Mouse (Mus musculus) kidney, embryonic 14.5 days (tissue): ENCODE results near the gene 1700008O03Rik. TPM values are rescaled to one million over a fixed set of nuclear protein-coding genes. Genes with fewer than 3 reads are reported as not detected.

Experiments
- ATAC-seq: fragments of 200-750 bp; cut with Nextera tagmentation; 2 replicates; pipeline ENCODE4 v1.8.0; 2017; ENCODE audit warnings: moderate number of reproducible peaks, mild to moderate bottlenecking, moderate TSS enrichment, moderate library complexity; ENCODE audit not compliant: low FRiP score, low TSS enrichment
- H3K27ac ChIP-seq: fragments of 300-500 bp; sonication (generic); 2 replicates; pipeline ENCODE4 v1.5.1; 2014; ENCODE audit warnings: low read depth, mild to moderate bottlenecking, low read length, moderate library complexity, mixed read lengths
- H3K27me3 ChIP-seq: fragments of 300-500 bp; sonication (generic); 2 replicates; pipeline ENCODE4 v1.6.1; 2014; ENCODE audit warnings: mild to moderate bottlenecking, low read length; ENCODE audit not compliant: control insufficient read depth, insufficient read depth
- H3K36me3 ChIP-seq: fragments of 300-500 bp; sonication (generic); 2 replicates; pipeline ENCODE4 v1.6.1; 2014; ENCODE audit warnings: low read length, mixed read lengths; ENCODE audit not compliant: control insufficient read depth, insufficient read depth
- H3K4me1 ChIP-seq: fragments of 300-500 bp; sonication (generic); 2 replicates; pipeline ENCODE4 v1.6.1; 2014; ENCODE audit warnings: low read length, mixed read lengths; ENCODE audit not compliant: control insufficient read depth, insufficient read depth
- H3K4me2 ChIP-seq: fragments of 300-500 bp; sonication (generic); replicated peaks from 2 replicates; pipeline ENCODE4 v1.6.1; 2014; ENCODE audit warnings: low read depth, mild to moderate bottlenecking, low read length
- H3K4me3 ChIP-seq: fragments of 300-500 bp; sonication (generic); 2 replicates; pipeline ENCODE4 v1.5.1; 2014; ENCODE audit warnings: mild to moderate bottlenecking, low read length
- H3K9ac ChIP-seq: fragments of 300-500 bp; sonication (generic); 2 replicates; pipeline ENCODE4 v1.6.1; 2014; ENCODE audit warnings: low read depth, mild to moderate bottlenecking, low read length, moderate library complexity
- H3K9me3 ChIP-seq: fragments of 300-500 bp; sonication (generic); 2 replicates; pipeline ENCODE4 v1.6.1; 2016; ENCODE audit warnings: low read length; ENCODE audit not compliant: control insufficient read depth
- WGBS: fragments of 180-500 bp; shearing (Covaris S2); extraction: QIAGEN DNeasy Blood & Tissue Kit; methylation state at CpG from one replicate; pipeline ENCODE4 v1.1.7; 2014; 5-methylcytosine and 5-hydroxymethylcytosine counted together
- polyA plus RNA-seq: library from polyadenylated mRNA; unstranded; fragments of >200 nt; fragmentation: Nextera tagmentation; extraction: Ambion mirVana; gene quantifications from 2 replicates; pipeline ENCODE4 v1.2.1, GENCODE M21; 2014

The 1700008O03Rik gene
- 1.0 and 1.5 TPM in 2 replicates for polyA plus RNA-seq

GRCm38 (mm10) chr7:44385720-44386119 is at the start of gene 1700008O03Rik:
Gene 1700008O03Rik (minus strand): TSS chr7:44385820.
- no peaks in the 10 kb centered on the region for H3K27me3 ChIP-seq
- 81% methylated on average over 12 of the region's 12 CpGs for WGBS
- H3K9me3 ChIP-seq: no peaks in the 10 kb centered on the region
- H3K27ac ChIP-seq: no peak within 1 kb of the TSS
- no peak for ATAC-seq
- H3K9ac ChIP-seq: peak within 1 kb of the TSS; percentile 47; the same call in 1 of the 2 replicates
- H3K4me2 ChIP-seq: peak within 1 kb of the TSS; percentile 74
- peaks cover 2% of the 10 kb centered on the region; the same call in 1 of the 2 replicates for H3K4me1 ChIP-seq
- H3K36me3 ChIP-seq: no peaks in the 10 kb centered on the region
- H3K4me3 ChIP-seq: peak within 1 kb of the TSS; percentile 44

GRCm38 (mm10) chr7:44434089-44434488 is 48.5 kb upstream of the 1700008O03Rik start:
- no peak overlapping the region for H3K27ac ChIP-seq
- 47% methylated on average over 9 of the region's 9 CpGs for WGBS
- H3K27me3 ChIP-seq: peaks cover 35% of the 10 kb centered on the region
- ATAC-seq: no peak
- 0 out of 2 replicates have a peak, but pooled peaks cover 5% of the 10 kb centered on the region for H3K4me1 ChIP-seq
- no peak overlapping the region for H3K9ac ChIP-seq
- no peak overlapping the region for H3K4me3 ChIP-seq
- no peaks in the 10 kb centered on the region for H3K9me3 ChIP-seq
- H3K36me3 ChIP-seq: no peaks in the 10 kb centered on the region
- H3K4me2 ChIP-seq: no peak overlapping the region

GRCm38 (mm10) chr7:44433371-44433770 is 47.8 kb upstream of the 1700008O03Rik start:
- H3K4me1 ChIP-seq: 0 out of 2 replicates have a peak, but pooled peaks cover 7% of the 10 kb centered on the region
- no peaks in the 10 kb centered on the region for H3K36me3 ChIP-seq
- peak; percentile 70 for ATAC-seq
- H3K27me3 ChIP-seq: peaks cover 40% of the 10 kb centered on the region
- no peak overlapping the region for H3K27ac ChIP-seq
- no peak overlapping the region for H3K4me3 ChIP-seq
- H3K9me3 ChIP-seq: no peaks in the 10 kb centered on the region
- H3K9ac ChIP-seq: no peak overlapping the region
- WGBS: 2% methylated on average over 7 of the region's 7 CpGs
- H3K4me2 ChIP-seq: no peak overlapping the region

GRCm38 (mm10) chr7:44432550-44432949 is 46.9 kb upstream of the 1700008O03Rik start:
- WGBS: 66% methylated on average over 6 of the region's 6 CpGs
- Histone ChIP-seq H3K27ac (no peak overlapping the region), H3K27me3 (peaks cover 44% of the 10 kb centered on the region)

GRCm38 (mm10) chr7:44429534-44430488 is 44.2 kb upstream of the 1700008O03Rik start:
- Histone ChIP-seq H3K4me3 (peak overlapping the region; percentile 47), H3K4me1 (0 out of 2 replicates have a peak, but pooled peaks cover 7% of the 10 kb centered on the region), H3K27ac (no peak overlapping the region), H3K4me2 (peak overlapping the region; percentile 91), H3K9me3 (no peaks in the 10 kb centered on the region), H3K27me3 (peaks cover 53% of the 10 kb centered on the region), H3K9ac (no peak overlapping the region; the same call in 1 of the 2 replicates), H3K36me3 (no peaks in the 10 kb centered on the region)
- WGBS: 3% methylated on average over 30 of the region's 32 CpGs
- ATAC-seq: 0 out of 2 replicates have a peak, but pooled peaks have one; percentile 11

More at GRCm38 (mm10) chr7:44432550-44432949, 46.9 kb upstream of the 1700008O03Rik start:
- no peaks in the 10 kb centered on the region for H3K9me3 ChIP-seq
- no peak overlapping the region for H3K4me2 ChIP-seq
- no peak for ATAC-seq
- H3K9ac ChIP-seq: no peak overlapping the region
- no peaks in the 10 kb centered on the region for H3K36me3 ChIP-seq
- H3K4me1 ChIP-seq: 0 out of 2 replicates have a peak, but pooled peaks cover 7% of the 10 kb centered on the region
- H3K4me3 ChIP-seq: no peak overlapping the region

- H3K4me3 ChIP-seq: peak within 1 kb of the TSS; percentile 47
- no peaks in the 10 kb centered on the region for H3K36me3 ChIP-seq
- peaks cover 53% of the 10 kb centered on the region for H3K27me3 ChIP-seq
- ATAC-seq: peak; percentile 40; the same call in 1 of the 2 replicates
- H3K4me2 ChIP-seq: peak within 1 kb of the TSS; percentile 91
- H3K9me3 ChIP-seq: no peaks in the 10 kb centered on the region
- 0 out of 2 replicates have a peak, but pooled peaks cover 7% of the 10 kb centered on the region for H3K4me1 ChIP-seq
- peak within 1 kb of the TSS; percentile 44 for H3K9ac ChIP-seq
- under 1% methylated on average over 37 of the region's 69 CpGs for WGBS
- H3K27ac ChIP-seq: no peak within 1 kb of the TSS
Measured at GRCm38 (mm10) chr7:44428968-44429521, 43.4 kb upstream of the 1700008O03Rik start, which contains the start of gene Lrrc4b. Gene Lrrc4b (plus strand): TSS chr7:44429018.

GRCm38 (mm10) chr7:44428171-44428950 is 42.7 kb upstream of the 1700008O03Rik start:
- H3K9me3 ChIP-seq: no peaks in the 10 kb centered on the region
- peak overlapping the region; percentile 44; the same call in 1 of the 2 replicates for H3K9ac ChIP-seq
- 2% methylated on average over 17 of the region's 38 CpGs for WGBS
- peak overlapping the region; percentile 47 for H3K4me3 ChIP-seq
- 0 out of 2 replicates have a peak, but pooled peaks cover 7% of the 10 kb centered on the region for H3K4me1 ChIP-seq
- no peaks in the 10 kb centered on the region for H3K36me3 ChIP-seq
- no peak overlapping the region for H3K27ac ChIP-seq
- peaks cover 53% of the 10 kb centered on the region for H3K27me3 ChIP-seq
- 0 out of 2 replicates have a peak, but pooled peaks have one; percentile 33 for ATAC-seq
- peak overlapping the region; percentile 91 for H3K4me2 ChIP-seq

- H3K27ac ChIP-seq: no peak overlapping the region
- H3K27me3 ChIP-seq: peaks cover 53% of the 10 kb centered on the region
- H3K4me3 ChIP-seq: no peak overlapping the region; the same call in 1 of the 2 replicates
- H3K4me1 ChIP-seq: 0 out of 2 replicates have a peak, but pooled peaks cover 7% of the 10 kb centered on the region
- ATAC-seq: peak; percentile 47; the same call in 1 of the 2 replicates
- H3K36me3 ChIP-seq: no peaks in the 10 kb centered on the region
- 6% methylated on average over 8 of the region's 8 CpGs for WGBS
- peak overlapping the region; percentile 91; the same call in 1 of the 2 replicates for H3K4me2 ChIP-seq
- H3K9me3 ChIP-seq: no peaks in the 10 kb centered on the region
- no peak overlapping the region for H3K9ac ChIP-seq
Measured at GRCm38 (mm10) chr7:44427666-44428065, 42.0 kb upstream of the 1700008O03Rik start.
